Mouse (Mus musculus) right cerebral cortex, postnatal 25 days (tissue): ENCODE measurements around the gene Usp54.
"Not testable (repeated sequence)": the region's sequence is repeated elsewhere in the genome, so short reads cannot be mapped to it uniquely, and the experiment has no call there.

Experiments used
- DNase-seq: peaks from one replicate; pipeline ENCODE4 v3.0.0; 2022

The Usp54 gene

DNA sequence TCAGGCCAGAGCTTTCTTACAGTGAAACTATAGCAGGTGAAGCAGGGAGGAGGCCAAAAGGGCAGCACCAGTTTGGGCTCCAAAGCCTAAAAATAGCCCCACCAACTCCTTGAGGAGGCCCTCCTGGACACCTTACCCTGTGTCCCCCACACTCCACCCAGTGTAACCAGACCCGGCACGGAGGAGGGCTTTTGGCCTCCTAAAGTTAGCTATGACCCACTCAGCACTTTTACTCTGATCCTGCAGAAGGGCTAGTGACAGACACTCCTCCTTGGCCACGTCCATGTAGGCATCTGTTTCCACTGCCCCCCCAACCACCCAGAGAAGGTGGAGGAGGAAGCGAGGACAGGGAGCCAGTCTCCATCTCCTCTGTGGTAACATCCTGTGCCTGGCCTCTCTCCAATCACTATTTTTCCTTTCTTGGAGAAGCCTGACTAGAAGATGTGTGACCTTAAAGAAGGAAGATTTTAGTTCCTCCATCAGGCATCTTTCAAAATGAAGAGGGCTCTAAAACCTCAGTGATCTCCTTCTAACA is 10.9 kb upstream of the Usp54 start:
- no peak for DNase-seq

DNA sequence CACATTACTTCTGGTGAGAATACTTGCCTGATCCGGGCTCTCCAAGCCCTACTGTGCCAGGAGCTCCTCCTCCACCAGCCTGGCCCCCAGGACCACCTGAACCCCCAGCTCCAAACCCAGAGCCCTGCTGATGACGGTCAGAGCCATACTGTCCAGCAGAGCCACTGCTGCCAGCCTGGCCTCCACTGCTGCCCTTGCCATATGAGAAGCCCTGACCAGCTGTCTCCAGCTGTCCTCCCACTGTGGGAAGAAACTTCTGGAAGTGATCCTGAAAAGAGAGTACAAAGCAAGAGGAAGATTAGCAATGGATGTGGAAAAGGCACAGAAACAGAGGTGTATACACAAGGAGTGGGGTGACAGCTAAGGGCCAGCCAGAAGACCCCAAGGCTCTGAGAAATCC is 10.1 kb upstream of the Usp54 start:
- no peak for DNase-seq

DNA sequence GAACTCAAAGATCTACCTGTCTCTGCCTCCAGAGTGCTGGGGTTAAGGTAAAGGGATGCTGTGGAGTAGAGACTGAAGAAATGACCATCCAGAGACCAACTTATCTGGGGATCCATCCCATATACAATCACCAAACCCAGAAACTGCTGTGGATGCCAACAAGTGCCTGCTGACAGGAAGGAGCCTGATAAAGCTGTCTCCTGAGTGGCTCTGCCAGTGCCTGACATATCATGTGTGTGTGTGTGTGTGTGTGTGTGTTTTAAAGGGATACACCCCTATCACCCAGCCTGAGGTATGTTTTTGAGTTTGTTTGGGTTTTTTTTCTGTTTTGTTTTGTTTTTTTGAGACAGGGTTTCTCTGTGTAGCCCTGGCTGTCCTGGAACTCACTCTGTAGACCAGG is 5.5 kb upstream of the Usp54 start:
- DNase-seq, result no peak

DNA sequence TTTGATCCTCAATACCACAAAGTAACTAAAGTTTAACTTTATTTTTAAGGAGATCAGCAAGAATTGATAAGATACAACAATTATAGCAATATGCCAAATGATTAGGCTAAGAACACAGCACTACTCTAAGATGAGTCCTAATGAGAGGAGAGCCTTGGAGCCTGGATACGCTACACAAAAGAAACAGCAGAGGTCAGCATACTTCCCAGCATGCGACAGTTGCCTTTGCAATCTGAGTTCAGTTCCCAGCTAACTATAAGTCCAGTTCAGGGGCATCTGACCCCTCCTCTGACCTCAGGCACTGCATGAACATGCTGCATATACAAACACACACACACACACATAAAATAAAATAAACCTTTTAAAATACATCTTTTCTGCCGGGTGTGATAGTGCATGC is 4.7 kb upstream of the Usp54 start:
- no peak for DNase-seq

DNA sequence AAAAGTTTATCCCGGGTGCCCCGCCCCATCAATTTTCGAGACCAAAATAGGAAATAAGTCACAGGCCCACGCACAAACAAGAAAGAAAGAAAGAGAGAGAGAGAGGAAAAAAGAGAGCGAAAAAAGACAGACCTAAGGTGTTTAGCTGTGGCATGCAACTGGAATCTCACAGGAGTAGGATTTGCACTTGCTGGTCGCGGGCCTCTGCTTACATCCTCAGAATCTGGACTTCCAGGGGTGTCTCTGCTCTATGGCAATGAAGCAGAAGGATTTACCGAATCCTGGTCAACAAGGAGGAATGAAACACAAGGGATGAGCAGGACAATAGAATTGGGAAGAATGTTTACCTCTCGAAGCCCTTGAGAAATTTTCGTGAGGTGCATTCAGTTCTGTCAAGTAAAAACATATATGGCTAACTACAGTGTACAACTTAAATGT is 594 bp upstream of the Usp54 start:
- DNase-seq, result no peak

DNA sequence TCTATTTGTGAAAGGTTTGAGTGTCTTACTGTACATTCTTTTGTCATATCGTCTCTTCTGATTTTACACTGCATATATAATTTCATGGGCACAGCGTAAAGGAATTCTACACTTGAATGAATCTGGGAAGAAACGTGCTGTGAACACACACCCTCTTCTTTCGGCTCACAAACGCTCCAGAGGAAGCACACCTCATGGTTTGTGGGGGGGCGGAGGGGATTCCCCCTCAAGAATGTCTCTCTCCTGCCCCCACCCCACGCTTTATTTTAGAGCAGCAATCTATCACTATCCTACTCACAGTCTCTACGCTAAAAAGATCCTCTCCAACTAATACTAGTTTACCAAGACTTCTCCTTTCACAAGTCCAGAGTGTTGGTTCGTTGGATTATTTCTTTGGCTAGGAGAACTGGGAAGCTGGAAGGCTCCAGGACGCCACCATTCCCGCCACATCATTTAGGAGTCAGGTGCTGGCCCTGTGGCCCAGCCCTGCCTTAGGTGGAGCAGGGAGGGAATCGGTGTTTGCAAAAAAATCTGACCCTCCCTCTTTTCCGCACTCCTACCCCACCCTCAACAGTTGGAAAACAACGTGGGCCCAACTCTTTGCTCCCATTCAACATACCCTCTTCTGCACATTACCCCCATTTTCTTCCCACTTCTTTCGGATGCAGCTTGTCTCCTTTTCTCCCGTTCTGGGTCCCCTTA is 794 bp downstream of the Usp54 start:
- no peak for DNase-seq

DNA sequence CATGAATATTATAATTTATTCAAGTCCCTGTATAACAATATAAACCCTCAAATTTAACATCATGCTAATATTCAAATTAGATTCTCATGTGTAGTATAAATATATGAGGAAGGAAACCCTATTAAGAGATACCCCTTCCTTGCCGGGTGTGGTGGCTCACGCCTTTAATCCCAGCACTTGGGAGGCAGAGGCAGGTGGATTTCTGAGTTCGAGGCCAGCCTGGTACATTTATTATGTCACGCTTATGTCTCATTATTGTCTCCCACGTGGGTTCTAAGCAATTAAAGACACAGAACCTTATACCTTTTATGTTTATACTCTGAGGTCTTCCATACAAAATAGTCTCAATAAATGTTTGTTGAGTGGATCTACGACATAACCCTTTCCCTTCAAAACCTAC is 2.2 kb downstream of the Usp54 start:
- DNase-seq, result no peak

DNA sequence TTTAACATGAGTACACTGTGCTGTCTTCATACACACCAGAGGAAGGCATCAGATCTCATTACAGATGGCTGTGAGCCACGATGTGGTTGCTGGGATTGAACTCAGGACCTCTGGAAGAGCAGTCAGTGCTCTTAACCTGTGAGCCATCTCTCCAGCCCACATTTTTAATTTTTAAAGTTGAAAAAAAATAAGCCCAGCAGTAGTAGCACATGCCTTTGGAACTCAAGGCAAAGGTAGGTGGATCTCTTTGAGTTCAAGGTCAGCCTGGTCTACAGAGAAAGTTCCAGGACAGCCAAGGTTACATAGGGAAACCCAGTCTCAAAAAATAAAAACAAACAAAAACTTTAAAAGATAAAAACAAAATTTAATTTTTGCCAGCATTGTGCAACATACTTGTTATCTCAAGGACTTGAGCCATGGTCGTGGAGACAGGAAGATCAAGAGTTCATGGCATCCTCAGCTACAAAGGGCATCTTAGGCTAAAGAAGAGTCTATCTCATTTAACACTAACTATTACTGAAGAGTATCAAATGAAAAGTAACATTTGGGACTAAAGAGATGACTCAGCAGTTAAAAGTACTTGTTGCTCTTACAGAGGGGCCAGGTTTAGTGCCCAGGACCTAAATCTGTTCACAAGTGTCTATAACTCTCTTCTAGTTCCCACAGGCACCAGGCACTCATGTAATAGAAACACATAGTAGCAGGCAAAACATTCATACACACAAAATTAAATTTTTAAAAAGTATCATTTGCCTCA is 2.9 kb downstream of the Usp54 start:
- DNase-seq, result no peak

DNA sequence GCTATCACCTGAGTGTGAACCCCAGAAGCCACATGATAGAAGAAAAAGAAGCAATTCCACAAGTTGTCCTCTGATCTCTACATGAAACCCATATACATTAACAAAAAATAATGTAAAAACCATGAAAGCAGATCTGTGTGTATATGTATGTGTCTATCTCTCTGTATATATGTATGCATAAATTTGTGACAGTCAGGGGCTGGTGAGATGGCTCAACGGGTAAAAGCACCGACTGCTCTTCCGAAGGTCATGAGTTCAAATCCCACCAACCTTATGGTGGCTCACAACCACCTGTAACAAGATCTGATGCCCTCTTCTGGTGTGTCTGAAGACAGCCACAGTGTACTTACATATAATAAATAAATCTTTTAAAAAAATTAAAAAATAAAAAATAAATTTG is 3.9 kb downstream of the Usp54 start:
- not testable (repeated sequence) for DNase-seq

DNA sequence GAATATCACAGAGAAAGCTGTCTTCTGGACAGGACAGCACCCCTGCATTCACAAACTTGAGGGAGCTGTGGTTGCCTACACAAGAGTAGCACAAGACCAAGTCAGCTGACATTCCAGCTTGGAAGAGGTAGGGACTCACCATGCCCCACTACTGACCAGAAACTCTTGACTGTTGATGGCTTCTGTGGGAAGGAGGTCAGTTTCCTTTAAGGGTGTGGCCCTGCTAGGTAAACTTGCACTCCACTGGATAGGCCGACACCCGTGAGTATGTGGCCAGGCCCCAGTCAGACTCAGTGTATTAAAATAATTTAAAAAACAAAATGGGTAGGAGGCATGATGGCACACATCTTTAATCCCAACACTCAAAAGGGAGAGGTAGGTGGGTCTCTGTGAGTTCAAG is 5.3 kb downstream of the Usp54 start:
- no peak for DNase-seq

DNA sequence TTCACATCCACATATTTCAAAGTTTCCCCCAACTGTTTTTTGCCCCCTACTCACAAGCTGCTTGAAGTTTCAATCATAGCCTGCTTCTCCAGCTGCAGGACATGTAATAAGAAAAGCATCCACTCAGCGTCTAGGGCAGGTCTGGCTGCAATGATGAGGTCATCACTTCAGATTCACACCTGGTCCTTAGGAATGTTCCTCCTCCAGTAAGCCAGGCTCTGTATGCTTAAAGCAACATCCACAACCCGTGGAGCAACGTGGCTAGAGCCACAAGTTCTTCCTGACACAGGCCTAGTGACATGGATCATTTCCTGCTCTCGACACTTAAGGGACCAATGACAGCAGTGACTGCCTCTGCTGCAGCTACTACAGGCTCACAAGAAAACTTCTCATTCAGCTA is 9.6 kb downstream of the Usp54 start:
- no peak for DNase-seq

DNA sequence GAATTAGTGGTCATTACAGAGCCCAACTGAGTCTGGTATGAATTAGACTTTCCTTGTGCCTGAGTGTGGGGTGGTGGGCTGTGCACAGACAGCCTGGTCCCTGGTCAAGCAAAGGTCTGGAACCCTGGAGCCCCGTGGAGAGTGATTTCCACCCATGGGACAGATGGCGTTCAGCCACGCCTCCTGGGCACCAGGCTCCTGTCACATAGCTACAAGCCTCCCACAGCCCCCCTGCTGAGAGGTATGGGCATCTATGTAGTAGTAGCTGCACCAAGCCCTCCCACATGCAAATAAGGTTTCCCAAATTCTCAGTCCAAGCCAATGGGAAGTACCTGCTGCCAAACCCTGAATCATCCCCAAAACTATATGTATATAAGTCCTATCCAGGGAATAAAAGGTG is 13.9 kb downstream of the Usp54 start:
- DNase-seq, result no peak

DNA sequence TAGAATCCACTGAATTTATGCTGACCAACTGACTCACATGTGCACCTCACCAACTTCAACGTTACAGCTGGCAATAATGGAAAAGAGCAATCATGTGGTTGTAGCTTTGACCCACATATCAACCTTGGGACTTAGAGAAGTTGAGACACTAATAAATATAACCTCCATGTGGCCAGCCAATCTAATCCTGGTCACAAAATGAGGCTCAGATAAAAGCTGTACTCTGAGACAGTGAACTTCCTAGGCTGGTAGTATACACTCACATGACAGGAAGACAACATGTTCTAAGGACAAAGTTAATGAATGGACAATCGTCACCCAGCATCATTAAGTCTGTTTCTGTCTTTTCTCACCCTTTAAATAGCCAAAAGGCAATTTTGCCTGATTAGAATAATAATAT is 14.4 kb downstream of the Usp54 start:
- DNase-seq, result no peak

DNA sequence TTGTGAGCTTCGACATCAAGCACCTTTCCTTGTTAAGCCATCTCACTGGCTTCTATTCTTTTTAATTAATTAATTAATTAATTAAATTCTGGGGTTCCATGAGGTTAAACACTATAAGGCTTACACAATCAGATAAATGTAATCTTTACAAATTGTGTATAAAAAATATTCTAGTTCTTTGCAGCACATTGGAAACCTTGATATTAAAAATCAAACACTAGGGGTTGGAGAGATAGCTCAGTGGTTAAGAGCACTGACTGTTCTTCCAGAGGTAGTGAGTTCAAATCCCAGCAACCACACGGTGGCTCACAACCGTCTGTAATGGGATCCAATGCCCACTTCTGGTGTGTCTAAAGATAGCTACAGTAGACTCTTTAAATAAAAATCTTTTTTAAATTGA is 18.0 kb downstream of the Usp54 start:
- no peak for DNase-seq

DNA sequence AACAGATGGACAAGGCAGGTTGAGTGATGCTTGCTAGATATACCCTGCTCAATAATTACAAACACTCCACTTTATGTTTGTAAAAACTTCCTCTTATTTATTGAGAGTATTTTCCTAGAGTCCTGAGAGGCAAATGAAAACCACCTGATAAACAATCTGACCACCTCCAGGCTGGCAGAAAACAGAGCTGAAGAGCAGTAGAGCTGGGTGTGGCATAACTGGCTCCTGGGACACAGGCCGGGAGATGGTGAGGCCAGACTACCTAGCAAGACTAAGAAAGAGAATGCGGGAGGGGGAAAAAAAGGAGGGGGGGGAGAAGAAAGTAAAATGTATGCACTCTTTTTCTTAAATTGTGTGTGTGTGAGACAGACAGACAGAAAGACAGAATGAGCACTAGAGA is 18.5 kb downstream of the Usp54 start:
- DNase-seq, result no peak

DNA sequence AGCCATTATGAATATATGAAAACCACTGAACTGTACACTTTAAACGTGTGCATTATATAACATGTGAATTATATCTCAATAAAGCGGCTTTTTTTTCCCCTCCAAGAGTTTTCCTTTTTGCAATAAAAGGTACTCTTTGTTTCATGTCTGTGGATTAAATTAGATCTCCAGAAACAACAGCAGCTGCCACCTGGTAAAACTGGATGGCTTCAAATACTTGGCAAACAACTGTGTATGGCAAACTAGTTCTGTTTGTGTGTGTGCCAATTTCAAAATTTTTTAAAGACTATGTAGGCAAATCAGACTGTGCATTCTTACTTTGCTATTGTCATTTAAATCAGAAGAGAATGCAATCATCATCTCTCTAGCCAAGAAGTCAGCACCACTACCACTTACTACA is 19.0 kb downstream of the Usp54 start:
- DNase-seq, result no peak

DNA sequence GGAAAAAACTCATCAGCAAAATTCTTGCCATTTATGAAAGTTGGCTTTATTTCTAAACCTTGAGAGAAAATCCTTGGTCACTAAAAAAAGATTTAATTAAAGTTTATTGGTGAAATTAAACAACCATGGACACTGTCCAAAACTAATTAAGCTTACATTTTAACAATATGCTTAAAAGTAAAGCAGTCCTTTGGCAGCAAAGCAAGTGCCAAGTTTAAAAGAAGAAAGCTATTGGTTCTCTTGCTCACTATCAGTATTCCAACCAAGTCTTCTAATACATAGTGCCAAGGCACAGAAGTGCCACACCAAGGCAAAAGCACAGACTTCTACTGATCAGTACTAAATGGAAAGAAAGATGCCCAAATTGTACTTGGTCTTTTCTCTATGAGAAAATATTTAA is 21.7 kb downstream of the Usp54 start:
- DNase-seq, result no peak

DNA sequence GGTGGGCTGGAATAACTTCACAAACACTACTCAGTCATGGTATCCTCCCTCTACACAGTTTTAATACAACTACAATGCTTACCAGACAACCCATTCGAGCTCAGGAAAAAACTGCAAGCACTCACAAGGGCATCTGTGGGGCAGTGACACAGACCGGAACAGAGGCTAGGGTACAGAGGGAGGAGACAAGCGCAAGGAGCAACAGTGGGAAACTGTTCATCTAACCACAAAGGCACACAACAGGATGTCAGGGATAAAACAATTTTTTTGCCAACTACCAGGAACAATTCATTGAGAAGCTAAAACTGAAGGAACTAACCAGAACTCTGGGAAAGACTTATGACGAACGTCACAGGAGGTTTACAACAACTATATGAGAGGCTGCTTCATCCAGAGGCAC is 22.7 kb downstream of the Usp54 start:
- DNase-seq, result no peak

DNA sequence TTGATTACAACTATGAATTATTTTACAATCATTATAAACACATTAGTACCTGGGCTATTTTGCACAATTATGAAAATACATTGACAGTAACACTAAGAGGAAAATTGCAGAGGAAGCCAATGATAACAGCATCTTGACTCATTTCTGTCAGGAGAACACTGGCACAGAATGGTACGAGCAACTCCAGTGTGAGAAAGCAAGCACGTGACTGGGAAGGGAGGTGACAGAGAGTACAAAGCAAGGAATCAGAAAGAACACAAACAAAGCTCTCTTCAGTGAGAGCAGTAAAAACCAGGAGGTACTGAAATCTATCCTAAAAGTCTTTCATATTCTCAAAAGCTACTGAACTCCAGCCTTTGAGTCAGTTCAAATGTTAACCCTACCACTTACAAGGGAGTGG is 24.4 kb downstream of the Usp54 start:
- DNase-seq, result no peak

DNA sequence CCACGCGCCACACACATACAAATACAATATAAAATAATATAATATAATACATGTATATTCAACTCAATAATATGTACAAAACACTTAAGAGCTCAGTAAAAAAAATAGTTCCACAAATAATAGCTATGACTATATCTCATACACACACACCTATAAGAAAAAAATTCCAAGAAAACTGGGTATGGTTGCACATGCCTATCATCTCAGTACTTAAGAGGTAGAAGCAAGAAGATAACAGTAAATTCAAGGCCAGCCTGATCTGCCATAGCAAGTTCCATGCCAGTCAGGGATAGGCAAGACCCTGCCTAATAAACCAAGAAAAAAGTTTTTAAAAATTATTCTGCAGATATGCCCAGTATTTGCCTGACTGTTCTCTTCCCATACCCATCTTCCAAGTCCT is 25.8 kb downstream of the Usp54 start:
- DNase-seq, result no peak

DNA sequence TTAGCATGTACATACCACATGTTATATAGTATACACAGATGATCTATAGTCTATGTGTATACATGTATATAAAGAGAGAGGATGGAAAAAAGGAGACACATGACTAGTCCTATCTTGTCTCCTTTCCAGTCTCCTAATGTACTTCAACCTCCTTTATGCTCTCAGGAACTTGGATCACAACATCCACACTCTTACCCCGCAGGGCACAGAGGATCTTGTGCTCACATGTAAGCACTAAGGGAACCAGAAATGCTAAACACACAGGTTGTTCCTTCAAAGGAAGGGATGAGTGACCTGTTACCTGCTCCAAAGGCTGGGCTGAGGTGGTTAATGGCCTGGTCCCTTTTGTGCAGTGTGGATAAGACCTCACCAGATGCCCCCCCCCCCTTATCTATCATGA is 28.0 kb downstream of the Usp54 start:
- no peak for DNase-seq

DNA sequence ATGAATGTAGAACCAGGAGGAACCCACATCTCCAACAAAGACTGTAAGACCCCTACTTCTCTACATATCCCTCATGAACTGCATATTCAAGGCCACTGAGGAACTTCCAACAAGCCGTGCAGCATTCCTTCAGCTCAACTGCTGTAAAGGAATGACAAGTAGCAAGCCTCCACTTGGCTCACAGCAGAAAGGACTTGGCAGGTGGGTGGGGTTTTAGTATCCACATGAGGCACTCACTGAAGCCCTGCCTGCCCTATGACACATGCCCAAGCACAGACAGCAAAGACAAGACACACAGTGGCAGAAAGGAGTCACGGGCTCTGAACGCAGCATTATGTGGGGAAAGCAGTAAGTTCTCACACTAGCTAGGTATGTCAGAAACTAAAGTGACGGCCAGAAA is 30.7 kb downstream of the Usp54 start:
- DNase-seq, result no peak

DNA sequence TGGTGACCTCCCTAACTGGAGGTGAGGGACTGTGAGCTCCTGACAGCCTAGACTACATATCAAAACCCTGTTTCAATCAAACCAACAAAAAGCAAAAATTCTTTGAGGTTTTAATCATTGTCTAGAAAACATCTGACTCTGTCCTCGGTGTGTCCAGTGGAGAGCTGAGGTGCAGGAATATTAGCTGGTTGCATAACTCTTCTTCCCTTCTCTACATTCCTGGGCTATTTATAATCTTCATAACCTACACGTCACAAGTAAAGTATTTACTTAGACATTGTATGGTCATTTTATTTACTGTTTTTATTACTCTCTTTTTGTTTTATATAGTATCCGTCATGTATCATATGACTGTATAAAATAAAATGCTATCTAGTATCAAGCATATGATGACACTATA is 31.3 kb downstream of the Usp54 start:
- DNase-seq, result no peak

DNA sequence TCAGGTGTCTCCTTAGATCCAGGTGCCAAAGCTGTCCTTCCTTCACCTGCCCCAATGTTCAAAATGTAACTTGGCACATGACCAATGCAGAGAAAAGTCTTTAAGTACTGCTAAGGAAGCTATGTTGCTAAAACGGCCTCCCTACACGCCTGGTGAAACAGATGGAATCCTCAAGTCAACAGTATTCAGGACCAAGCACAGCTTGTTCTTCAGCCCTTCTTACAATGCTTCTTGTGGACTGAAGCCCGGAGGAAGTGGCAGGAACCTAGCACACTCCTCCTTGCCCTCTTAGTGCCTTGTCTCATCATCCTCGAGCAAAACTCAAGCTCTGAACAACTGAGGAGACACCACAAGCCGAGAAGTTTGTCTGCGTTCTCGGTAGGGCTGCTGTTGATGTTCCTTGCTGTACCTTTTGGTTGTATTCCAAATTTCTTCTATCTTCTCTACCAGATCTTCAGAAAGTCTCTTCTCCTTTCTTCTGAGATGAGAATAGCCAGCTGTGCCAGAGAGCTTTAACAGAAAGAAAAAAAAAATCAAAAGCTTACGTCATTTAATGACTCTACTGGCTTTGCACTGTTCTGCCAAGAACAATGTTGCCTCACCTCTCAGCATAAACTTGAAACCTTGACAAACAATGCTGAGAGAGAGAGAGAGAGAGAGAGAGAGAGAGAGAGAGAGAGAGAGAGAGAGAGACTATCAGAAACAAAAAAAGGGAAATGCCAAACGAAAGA is 33.3 kb downstream of the Usp54 start:
- DNase-seq, result no peak
